Mouse (Mus musculus) midbrain, embryonic 15.5 days (tissue): Measurements from ENCODE around the gene Jmjd7. TPM values are rescaled to one million over a fixed set of nuclear protein-coding genes. Genes with fewer than 3 reads are reported as not detected.

Experiments used
- ATAC-seq: fragments of 200-750 bp; cut with Nextera tagmentation; replicated peaks from 2 replicates; pipeline ENCODE4 v1.8.0; 2017; ENCODE audit warnings: moderate TSS enrichment
- H3K27ac ChIP-seq: fragments of 300-500 bp; sonication (generic); 2 replicates; pipeline ENCODE4 v1.5.1; 2015; ENCODE audit warnings: mild to moderate bottlenecking, inconsistent platforms
- H3K27me3 ChIP-seq: fragments of 300-500 bp; sonication (generic); replicated peaks from 2 replicates; pipeline ENCODE4 v1.6.1; 2015; ENCODE audit warnings: inconsistent platforms
- H3K36me3 ChIP-seq: fragments of 300-500 bp; sonication (generic); replicated peaks from 2 replicates; pipeline ENCODE4 v1.6.1; 2015; ENCODE audit warnings: inconsistent platforms
- H3K4me1 ChIP-seq: fragments of 300-500 bp; sonication (generic); 2 replicates; pipeline ENCODE4 v1.6.1; 2015; ENCODE audit warnings: inconsistent platforms
- H3K4me2 ChIP-seq: fragments of 300-500 bp; sonication (generic); 2 replicates; pipeline ENCODE4 v1.6.1; 2015; ENCODE audit warnings: inconsistent platforms, mild to moderate bottlenecking, moderate library complexity
- H3K4me3 ChIP-seq: fragments of 300-500 bp; sonication (generic); 2 replicates; pipeline ENCODE4 v1.5.1; 2015; ENCODE audit warnings: mild to moderate bottlenecking, inconsistent platforms
- H3K9ac ChIP-seq: fragments of 300-500 bp; sonication (generic); 2 replicates; pipeline ENCODE4 v1.6.1; 2015; ENCODE audit warnings: mild to moderate bottlenecking, inconsistent platforms
- H3K9me3 ChIP-seq: fragments of 300-500 bp; sonication (generic); 2 replicates; pipeline ENCODE4 v1.6.1; 2016; ENCODE audit warnings: inconsistent platforms
- WGBS: fragments of 180-500 bp; shearing (Covaris S2); methylation state at CpG from one replicate; pipeline ENCODE4 v1.1.7; 2015; ENCODE audit warnings: mixed read lengths; 5-methylcytosine and 5-hydroxymethylcytosine counted together
- polyA plus RNA-seq: library from polyadenylated mRNA; unstranded; fragments of >200 nt; fragmentation: Nextera tagmentation; extraction: Ambion mirVana; gene quantifications from 2 replicates; pipeline ENCODE4 v1.2.1, GENCODE M21; 2015

The Jmjd7 gene
- polyA plus RNA-seq, 1 experiment from 2014 or later, result 21.9 TPM

DNA sequence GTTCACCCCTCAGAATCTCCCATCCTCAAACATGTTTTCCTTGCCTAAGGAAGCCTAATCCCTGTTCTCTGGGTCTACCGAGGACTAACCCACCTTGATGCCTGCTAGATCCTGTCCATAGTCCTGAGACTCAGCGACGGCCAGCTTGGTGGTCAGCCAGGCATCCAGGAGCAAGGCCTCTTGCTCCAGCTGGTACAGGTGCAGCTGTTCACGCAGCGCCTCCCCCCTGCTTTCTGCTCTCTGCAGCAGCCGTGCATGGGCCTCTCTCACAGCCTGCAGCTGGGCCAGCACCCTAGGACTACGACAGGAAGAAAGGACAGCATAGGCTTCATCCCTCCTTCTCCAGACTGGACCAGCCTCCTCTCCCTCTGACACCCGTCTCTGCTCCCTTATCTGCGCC, 20.9 kb downstream of the Jmjd7 start:
- no peak overlapping the region for H3K4me3 ChIP-seq
- no peaks in the 10 kb centered on the region for H3K9me3 ChIP-seq
- no peaks in the 10 kb centered on the region for H3K4me1 ChIP-seq
- H3K4me2 ChIP-seq, result no peak overlapping the region
- no peak for ATAC-seq
- no peaks in the 10 kb centered on the region for H3K36me3 ChIP-seq
- H3K27me3 ChIP-seq, result no peaks in the 10 kb centered on the region
- H3K27ac ChIP-seq, result no peak overlapping the region
- 77% methylated on average over 9 of the region's 9 CpGs for WGBS
- H3K9ac ChIP-seq, result no peak overlapping the region

DNA sequence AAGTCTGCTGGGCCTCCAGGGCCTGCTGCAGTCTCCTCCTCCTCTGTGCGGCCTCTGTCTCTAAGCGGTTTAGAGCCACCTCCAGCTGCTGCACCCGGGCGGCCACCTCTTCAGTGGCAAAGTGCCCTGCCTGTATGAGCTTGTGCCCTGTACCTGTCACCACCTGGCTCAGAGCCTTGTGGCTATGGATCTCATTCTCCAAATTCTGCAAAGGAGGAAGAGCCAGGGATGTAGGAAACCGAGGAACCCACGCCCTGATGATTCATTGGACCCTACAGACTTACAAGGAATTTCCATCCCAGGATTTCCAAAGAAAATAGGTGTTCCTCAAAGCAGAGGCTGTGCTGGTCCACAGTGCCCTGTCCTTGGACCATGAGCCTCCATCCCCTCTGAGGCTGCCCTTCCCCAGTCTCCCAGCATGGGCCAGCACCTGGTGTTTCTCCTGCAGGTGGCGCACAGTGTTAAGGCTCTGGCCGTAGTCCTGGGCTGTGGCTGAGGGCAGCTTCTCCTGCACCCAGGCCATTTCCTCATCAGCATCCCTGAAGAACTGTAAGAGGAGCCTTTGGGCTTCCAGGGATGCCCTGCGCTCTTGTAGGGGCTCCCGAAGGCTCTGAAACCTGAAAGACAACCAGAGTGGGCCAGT, 22.5 kb downstream of the Jmjd7 start:
- Histone ChIP-seq H3K9me3 (no peaks in the 10 kb centered on the region), H3K27me3 (no peaks in the 10 kb centered on the region), H3K36me3 (no peaks in the 10 kb centered on the region), H3K4me3 (no peak overlapping the region), H3K4me2 (no peak overlapping the region), H3K4me1 (no peaks in the 10 kb centered on the region), H3K9ac (no peak overlapping the region), H3K27ac (no peak overlapping the region)
- ATAC-seq, result no peak
- WGBS, result 66% methylated on average over 10 of the region's 10 CpGs

DNA sequence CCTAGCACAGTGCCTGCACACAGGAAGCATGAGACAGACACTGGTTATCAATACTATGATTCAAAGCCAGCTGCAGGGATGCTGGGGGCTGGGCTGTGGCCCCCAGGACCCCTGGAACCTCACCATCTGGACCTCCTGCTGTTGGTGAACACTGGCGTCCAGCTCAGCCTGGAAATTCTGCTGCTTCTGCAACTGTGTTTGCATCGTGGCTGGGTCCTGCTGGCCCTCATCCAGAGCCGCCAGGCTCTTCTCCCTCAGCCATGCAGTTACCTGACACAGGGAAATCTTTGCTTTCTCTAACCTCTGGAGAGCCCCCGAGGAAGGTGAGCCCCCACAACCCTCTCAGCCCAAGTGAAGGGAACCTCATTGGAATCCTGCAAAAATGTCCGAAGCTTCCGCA, 24.1 kb downstream of the Jmjd7 start:
- H3K27ac ChIP-seq, result no peak overlapping the region
- H3K9me3 ChIP-seq, result no peaks in the 10 kb centered on the region
- no peaks in the 10 kb centered on the region for H3K27me3 ChIP-seq
- H3K4me3 ChIP-seq, result no peak overlapping the region
- WGBS, result 64% methylated on average over 6 of the region's 6 CpGs
- no peak overlapping the region for H3K9ac ChIP-seq
- no peak overlapping the region for H3K4me2 ChIP-seq
- no peak for ATAC-seq
- no peaks in the 10 kb centered on the region for H3K4me1 ChIP-seq
- H3K36me3 ChIP-seq, result no peaks in the 10 kb centered on the region

DNA sequence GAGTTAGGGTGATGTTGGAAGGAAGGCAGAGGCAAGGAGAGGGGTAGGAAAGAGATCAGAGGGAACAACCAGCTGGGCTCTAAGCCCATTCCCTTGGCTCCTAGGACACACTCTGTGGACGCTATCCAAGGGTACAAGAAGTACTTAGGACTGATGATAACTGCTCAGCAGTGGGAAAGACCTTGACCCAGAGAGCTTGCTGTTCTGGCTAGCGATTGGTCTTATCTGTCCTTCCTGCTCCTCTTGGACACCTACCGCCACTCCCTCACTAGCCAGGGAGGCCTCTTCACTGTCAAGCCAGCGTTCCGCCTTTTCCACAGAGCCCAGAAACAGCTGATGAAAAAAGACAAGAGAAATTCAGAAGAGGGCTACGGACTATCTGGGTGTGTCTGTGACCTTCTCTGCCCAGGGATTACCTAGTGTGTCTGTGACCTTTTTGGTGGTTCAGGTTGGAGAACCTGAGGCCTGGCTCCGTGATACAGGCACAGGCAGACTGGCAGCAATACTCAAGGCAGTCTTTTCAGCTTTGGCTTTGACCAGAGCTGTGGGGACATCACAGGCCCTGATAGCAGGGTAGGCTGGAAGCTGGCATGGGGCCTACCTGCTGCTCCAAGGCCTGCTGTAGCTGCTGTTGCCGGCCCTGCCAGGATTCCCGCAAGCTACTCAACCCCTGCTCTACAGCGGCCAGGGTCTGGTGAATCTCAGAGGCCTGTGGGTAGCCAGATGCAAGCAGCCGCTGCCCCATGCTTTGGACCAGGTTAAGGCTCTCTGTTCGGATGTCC, 27.7 kb downstream of the Jmjd7 start:
- Histone ChIP-seq H3K27ac (no peak overlapping the region), H3K4me1 (no peaks in the 10 kb centered on the region), H3K4me3 (no peak overlapping the region), H3K4me2 (no peak overlapping the region), H3K9me3 (no peaks in the 10 kb centered on the region), H3K27me3 (no peaks in the 10 kb centered on the region), H3K36me3 (no peaks in the 10 kb centered on the region), H3K9ac (no peak overlapping the region)
- no peak for ATAC-seq
- 91% methylated on average over 12 of the region's 12 CpGs for WGBS

DNA sequence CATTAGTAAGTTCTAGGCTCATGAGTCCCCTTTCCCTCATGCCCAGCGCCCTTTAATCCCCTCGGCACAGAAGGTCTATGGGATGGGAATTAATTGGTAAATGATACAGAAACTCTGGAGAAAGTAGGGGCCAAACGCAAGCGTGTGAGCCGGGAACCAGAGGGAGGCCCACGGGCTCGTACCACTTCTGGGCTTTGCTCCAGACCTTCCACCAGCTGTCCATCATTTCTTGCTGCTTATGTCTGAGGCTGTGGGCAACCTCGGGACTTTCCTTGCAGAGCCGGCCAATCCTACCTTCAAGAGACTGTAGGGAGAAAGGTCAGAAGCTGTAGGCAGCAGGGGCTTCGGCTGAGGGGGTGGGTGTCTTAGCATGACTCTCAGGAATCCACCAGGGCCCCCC, 28.6 kb downstream of the Jmjd7 start:
- no peak overlapping the region for H3K4me2 ChIP-seq
- 91% methylated on average over 10 of the region's 10 CpGs for WGBS
- no peak overlapping the region for H3K4me3 ChIP-seq
- H3K4me1 ChIP-seq, result no peaks in the 10 kb centered on the region
- no peaks in the 10 kb centered on the region for H3K9me3 ChIP-seq
- no peak overlapping the region for H3K27ac ChIP-seq
- H3K27me3 ChIP-seq, result no peaks in the 10 kb centered on the region
- H3K36me3 ChIP-seq, result no peaks in the 10 kb centered on the region
- ATAC-seq, result no peak
- no peak overlapping the region for H3K9ac ChIP-seq

DNA sequence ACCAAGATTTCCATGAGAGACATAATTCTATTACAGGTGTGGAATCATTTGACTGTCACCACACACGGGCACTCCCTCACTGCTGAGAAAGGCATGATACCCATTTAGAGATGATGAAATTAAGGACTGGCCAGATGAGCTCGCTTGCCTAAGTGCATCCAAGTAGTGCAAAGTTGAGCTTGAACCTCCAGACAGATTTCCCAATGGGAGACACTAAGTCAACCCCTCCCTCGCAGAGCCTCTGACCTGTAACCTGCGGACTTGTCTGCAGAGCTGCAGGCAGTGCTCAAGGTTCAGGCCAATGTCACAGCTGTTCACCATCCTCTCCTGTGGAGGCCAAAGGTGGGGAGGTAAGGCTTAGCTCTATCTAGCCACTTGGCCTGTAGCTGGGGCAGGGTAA, 31.5 kb downstream of the Jmjd7 start:
- no peaks in the 10 kb centered on the region for H3K27me3 ChIP-seq
- no peaks in the 10 kb centered on the region for H3K9me3 ChIP-seq
- H3K4me1 ChIP-seq, result no peaks in the 10 kb centered on the region
- WGBS, result 87% methylated on average over 4 of the region's 4 CpGs
- H3K9ac ChIP-seq, result no peak overlapping the region
- H3K4me3 ChIP-seq, result no peak overlapping the region
- H3K36me3 ChIP-seq, result no peaks in the 10 kb centered on the region
- no peak overlapping the region for H3K27ac ChIP-seq
- H3K4me2 ChIP-seq, result no peak overlapping the region
- ATAC-seq, result no peak

DNA sequence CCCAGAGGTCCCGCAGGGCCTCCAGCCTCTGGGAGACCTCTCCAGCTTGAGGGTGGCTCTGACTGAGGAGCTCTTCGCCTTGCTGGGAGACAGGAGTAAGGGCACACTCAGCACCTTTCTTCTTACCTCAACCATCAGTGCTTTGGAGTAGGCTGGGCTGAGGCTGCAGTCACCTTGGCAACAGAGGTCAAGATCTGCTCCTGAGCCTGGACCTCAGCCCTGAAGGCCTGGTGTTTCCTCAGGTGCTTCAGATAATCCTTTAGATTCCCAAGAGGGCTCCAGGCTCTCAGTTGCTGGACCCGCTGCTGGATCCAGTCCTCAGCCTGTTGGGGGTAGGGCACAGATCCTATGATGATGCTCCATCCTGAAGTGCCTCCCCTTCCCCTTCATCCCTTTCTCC, 32.2 kb downstream of the Jmjd7 start:
- Histone ChIP-seq H3K4me3 (no peak overlapping the region), H3K27ac (no peak overlapping the region), H3K9me3 (no peaks in the 10 kb centered on the region), H3K27me3 (no peaks in the 10 kb centered on the region), H3K4me1 (no peaks in the 10 kb centered on the region), H3K36me3 (no peaks in the 10 kb centered on the region), H3K9ac (no peak overlapping the region), H3K4me2 (no peak overlapping the region)
- WGBS, result 80% methylated on average over 3 of the region's 3 CpGs
- no peak for ATAC-seq

DNA sequence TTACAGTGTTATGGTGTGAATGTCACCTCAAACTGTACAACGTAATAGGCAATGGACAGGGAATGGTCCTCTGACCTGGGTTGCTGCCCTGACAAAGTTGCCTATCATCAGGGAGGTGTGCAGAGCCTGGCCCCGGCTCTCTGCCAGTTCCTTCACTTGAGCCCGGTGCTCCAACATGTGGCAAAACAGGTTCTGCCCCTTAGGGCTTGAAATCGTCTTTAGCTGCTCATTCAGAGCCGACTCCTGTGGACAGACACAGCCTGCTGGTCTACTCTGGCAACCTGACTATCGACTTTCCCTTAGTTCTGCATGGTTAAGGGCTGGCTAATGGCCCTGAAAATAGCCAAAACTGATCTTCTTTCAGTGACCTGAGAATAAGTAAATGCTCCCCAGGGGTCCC, 32.9 kb downstream of the Jmjd7 start:
- Histone ChIP-seq H3K4me3 (no peak overlapping the region), H3K36me3 (no peaks in the 10 kb centered on the region), H3K27ac (no peak overlapping the region), H3K4me2 (no peak overlapping the region), H3K9me3 (no peaks in the 10 kb centered on the region), H3K27me3 (no peaks in the 10 kb centered on the region), H3K4me1 (no peaks in the 10 kb centered on the region), H3K9ac (no peak overlapping the region)
- WGBS, result 64% methylated on average over 6 of the region's 6 CpGs
- ATAC-seq, result no peak

DNA sequence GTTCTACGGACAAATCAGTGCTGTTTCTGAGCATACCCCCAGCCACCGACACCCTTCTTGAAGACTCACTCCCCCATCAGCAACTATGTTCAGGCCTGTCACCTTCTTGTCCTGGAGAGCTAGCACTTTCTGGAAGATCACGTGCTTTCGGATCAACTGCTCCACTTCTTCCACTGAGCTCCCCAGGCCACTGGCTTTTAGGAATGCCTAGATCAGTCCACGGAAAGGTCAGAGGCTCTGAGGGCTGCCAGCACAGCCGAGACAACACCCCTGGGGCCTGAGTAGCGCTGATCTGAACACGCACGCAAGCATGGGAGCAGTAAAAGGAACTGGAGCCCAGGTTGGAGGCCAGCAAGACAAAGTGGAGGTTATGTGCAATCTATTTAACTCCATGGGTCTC, 33.4 kb downstream of the Jmjd7 start:
- no peak for ATAC-seq
- WGBS, result 76% methylated on average over 9 of the region's 9 CpGs
- Histone ChIP-seq H3K36me3 (no peaks in the 10 kb centered on the region), H3K9me3 (no peaks in the 10 kb centered on the region), H3K27me3 (no peaks in the 10 kb centered on the region), H3K27ac (no peak overlapping the region), H3K4me1 (no peaks in the 10 kb centered on the region), H3K9ac (no peak overlapping the region), H3K4me3 (no peak overlapping the region), H3K4me2 (no peak overlapping the region)

DNA sequence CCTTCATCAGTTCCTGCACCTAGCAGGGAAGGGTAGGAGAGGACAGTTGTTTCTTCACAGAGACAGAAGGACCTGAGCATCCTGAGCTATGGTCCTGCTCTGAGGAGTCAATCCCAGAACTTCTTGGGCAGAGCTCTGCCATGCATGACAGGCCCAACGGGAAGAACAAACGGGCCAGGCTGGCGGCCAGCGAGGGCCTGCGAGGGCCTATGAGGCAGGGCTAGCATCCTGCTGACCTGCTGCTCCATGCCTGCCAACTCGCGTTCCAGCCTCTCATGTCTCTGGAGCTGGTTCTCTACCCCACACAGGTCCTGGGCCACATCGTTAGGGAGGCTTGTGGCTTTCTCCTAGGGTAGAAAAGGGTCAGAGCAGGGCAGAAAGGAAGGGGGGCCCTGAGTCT, 35.0 kb downstream of the Jmjd7 start:
- ATAC-seq, result no peak
- H3K36me3 ChIP-seq, result no peaks in the 10 kb centered on the region
- H3K27me3 ChIP-seq, result no peaks in the 10 kb centered on the region
- no peaks in the 10 kb centered on the region for H3K9me3 ChIP-seq
- H3K4me2 ChIP-seq, result no peak overlapping the region
- no peak overlapping the region for H3K9ac ChIP-seq
- WGBS, result 73% methylated on average over 8 of the region's 8 CpGs
- H3K4me3 ChIP-seq, result no peak overlapping the region
- H3K4me1 ChIP-seq, result no peaks in the 10 kb centered on the region
- H3K27ac ChIP-seq, result no peak overlapping the region

DNA sequence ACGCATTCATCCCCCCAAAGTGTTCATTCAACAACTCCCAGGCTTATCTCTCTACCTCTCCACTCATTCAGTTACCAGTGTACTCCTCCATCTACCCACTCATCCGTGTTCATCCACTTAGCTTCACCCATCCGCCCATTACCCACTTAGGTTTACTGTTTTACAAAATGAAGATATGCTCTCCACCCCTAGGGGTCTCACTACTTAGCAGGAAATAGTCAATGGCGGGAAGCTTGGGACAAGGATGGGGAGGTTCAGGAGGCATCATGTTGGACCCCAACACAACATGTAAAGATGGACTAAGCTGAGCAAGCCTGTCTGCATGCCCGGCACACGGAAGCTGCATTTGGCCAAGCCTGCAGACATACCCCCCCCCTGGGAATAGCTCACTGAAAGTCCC, 37.4 kb downstream of the Jmjd7 start:
- H3K9me3 ChIP-seq, result no peaks in the 10 kb centered on the region
- 0 out of 2 replicates have a peak, but pooled peaks cover 3% of the 10 kb centered on the region for H3K4me1 ChIP-seq
- H3K27ac ChIP-seq, result no peak overlapping the region
- H3K36me3 ChIP-seq, result no peaks in the 10 kb centered on the region
- H3K9ac ChIP-seq, result no peak overlapping the region
- WGBS, result 82% methylated on average over 6 of the region's 6 CpGs
- ATAC-seq, result no peak
- H3K4me3 ChIP-seq, result no peak overlapping the region
- no peaks in the 10 kb centered on the region for H3K27me3 ChIP-seq
- no peak overlapping the region for H3K4me2 ChIP-seq

DNA sequence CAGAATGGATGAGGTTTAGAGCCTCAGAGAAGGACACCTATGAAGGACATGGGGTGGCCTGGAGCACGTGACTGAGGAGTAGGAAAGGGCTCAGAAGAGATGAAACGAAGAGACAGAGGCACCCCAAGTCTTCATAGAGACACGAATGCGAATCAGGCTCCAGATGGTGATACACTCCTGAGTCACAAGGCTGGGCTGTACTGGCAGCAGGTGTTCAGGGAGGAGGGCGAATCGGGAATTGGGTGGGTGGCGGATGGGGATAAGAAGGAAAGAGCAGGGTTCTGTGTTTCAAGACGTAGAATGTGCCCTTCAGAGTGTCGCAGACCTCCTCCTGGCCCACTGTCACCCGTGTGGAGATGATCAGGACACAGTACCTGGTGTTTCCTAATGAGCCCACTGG, 38.0 kb downstream of the Jmjd7 start:
- no peaks in the 10 kb centered on the region for H3K36me3 ChIP-seq
- H3K4me3 ChIP-seq, result no peak overlapping the region
- no peaks in the 10 kb centered on the region for H3K9me3 ChIP-seq
- no peak overlapping the region for H3K4me2 ChIP-seq
- WGBS, result 90% methylated on average over 10 of the region's 10 CpGs
- H3K27me3 ChIP-seq, result no peaks in the 10 kb centered on the region
- ATAC-seq, result no peak
- no peak overlapping the region for H3K27ac ChIP-seq
- H3K9ac ChIP-seq, result no peak overlapping the region
- 0 out of 2 replicates have a peak, but pooled peaks cover 3% of the 10 kb centered on the region for H3K4me1 ChIP-seq

DNA sequence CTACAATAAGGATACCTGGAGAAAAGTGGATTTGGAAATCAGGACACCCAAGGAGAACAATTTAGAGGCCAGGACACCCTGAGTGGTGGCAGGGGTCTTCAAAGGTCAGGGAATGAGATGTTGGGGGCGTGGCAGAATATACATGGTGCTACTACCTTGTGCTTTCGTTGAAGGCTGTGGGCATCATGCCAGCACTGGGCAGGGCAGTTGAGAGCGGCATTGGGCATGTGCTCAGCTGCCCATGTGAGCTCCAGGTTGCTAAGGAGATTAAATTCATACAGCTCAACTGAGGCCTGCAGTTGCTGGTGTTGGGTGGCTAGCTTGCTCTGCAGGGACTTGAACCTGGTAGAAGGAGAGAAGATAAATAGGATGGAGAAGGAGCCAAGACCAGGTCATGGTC, 38.9 kb downstream of the Jmjd7 start:
- Histone ChIP-seq H3K27ac (no peak overlapping the region), H3K4me3 (no peak overlapping the region), H3K27me3 (no peaks in the 10 kb centered on the region), H3K36me3 (no peaks in the 10 kb centered on the region), H3K4me2 (no peak overlapping the region), H3K4me1 (0 out of 2 replicates have a peak, but pooled peaks cover 3% of the 10 kb centered on the region), H3K9ac (no peak overlapping the region), H3K9me3 (no peaks in the 10 kb centered on the region)
- ATAC-seq, result no peak
- WGBS, result 84% methylated on average over 3 of the region's 3 CpGs
